Mouse (Mus musculus) layer of hippocampus, adult 11-12 months (tissue): ENCODE measurements around the gene Cfap61.

Experiments
- DNase-seq: peaks from one replicate; pipeline ENCODE4 v3.0.0; 2022; ENCODE audit warnings: low spot score

The Cfap61 gene

DNA sequence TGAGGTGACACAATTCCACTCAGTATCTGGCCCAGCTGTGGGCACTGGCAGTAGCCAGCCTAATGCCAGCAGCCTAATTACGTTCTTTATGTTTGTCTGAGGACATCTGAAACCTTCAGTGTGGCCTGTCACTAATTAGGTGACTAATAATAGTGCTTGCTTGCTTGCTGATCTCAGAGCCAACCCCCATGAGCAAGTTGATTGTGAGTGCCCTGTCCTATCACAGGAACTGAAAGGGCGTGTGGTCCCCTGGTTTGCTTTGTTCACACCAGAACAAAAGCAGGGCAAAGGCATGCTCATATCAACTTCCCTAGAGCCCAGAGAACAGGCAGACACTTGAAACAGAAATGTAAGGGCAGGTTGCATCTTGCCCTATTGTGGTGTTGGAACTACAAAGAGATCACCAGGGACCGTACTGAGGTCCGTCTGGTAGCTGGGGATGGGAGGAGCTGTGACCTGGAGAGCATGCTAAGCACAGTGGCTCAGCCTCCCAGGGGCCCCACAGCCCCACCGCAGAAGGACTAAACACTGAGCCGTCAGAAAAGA lies 148.8 kb downstream of the Cfap61 start:
- DNase-seq = no peak

GRCm38 (mm10) chr2:146087411-146087810 lies 152.8 kb downstream of the Cfap61 start:
- DNase-seq = no peak

- DNase-seq = no peak
Measured at GRCm38 (mm10) chr2:146089157-146089692, 154.6 kb downstream of the Cfap61 start.

DNA sequence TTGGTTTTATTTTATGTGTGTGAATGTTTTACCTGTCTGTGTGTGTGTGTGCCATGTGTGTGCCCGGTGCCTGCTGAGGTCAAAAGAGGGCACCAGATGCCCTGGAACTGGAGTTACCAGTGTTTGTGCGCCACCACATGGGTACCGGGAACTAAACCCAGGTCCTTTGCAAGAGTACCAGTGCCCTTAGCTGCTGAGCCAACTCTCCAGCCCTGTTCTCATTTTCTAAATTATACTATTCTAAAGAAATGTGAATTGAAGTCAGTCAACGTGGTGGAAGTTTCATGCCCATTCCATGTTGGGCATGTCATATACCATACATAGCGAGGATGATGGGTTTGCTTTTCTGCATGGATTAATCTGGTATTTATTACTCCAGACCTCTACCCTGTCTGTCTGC lies 162.9 kb downstream of the Cfap61 start:
- DNase-seq = no peak

GRCm38 (mm10) chr2:146098853-146099717 lies 164.5 kb downstream of the Cfap61 start:
- DNase-seq = no peak

- no peak for DNase-seq
Measured at GRCm38 (mm10) chr2:146099838-146100237, 165.3 kb downstream of the Cfap61 start.

DNA sequence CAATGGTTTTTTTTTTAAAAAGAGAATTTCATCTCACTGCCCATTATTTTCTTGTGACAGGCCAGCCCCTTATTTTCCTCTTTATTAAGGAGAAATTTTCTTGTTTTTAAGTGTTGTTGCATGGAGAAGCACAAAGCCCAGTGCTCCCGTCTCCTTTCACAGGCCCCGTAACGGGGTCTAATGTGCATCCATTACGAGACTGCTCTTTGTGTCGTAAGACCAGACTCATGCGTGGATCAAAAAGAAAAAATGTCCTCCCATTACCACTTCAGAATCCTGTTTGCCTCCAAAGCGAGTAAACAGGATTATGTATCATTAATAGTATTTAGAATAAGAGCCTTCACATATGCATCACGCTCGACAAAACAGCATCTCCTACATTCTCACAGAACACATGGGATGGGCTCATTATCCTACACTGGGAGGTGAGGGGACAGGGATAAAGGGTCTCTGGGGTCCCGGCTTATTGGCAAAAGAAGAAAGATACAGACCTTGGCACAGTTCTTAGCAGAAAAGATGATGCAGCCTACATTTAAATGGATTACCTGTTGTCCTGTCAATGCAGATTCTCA lies 166.0 kb downstream of the Cfap61 start:
- DNase-seq = no peak

GRCm38 (mm10) chr2:146102600-146102999 lies 168.0 kb downstream of the Cfap61 start:
- DNase-seq = no peak

DNA sequence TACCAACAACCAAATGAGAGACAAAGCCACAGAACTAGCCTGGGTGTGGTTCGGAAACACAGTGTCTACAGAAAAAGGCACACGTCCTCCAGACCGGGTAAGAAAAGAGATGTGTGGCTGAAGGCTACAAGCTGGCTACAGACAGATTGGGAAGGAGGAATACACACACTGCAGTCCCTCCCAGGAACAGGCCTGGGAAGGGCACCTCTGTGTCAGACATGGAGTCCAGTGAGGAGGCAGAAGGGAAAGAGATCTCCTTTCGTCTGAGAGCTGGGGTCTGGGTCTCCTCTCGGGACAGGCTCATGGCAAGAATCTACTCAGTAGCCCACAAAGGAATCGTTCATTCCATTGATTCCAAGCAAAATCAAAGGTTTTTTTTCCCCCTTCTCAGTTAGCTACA lies 170.8 kb downstream of the Cfap61 start:
- no peak for DNase-seq

DNA sequence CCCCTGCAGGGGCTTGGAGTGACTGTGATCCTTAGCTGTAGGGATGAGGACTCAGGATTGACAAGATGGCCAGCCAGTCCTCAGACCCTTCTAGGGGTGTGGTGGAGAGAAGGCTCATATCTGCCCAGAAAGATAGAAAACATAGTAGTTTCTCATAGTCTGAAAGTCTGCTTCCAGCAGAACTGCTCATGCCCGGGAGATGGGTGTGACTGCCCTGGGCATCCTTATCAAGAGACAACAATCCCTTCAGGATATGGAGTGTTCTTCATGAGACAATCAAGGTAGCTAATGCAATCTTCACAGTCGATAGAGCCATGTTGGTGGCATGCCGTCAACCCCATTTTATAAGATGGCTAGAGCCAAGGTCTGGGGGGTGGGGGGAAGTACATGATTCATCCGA lies 173.4 kb downstream of the Cfap61 start:
- DNase-seq = no peak

- DNase-seq = no peak
Measured at GRCm38 (mm10) chr2:146109921-146110320, 175.3 kb downstream of the Cfap61 start.

DNA sequence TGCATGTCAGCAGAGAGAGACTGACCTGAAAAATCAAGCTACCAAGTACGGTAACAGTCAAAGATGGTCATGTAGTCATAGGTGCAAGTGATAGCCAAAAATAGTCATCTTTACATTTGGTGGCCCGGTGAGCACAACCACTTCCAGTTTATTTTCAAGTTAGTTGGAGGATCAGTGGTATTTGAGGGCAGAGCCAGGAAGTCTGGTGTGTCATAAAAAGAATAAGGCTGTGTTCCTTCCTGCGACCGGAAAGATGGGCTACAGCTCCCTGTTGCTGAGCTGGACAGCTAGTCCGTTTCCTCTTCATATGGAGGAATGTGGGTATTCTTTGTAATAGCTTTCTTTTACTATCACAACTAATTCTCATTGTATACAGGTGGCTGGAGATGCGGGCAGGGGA lies 181.7 kb downstream of the Cfap61 start:
- DNase-seq = no peak

DNA sequence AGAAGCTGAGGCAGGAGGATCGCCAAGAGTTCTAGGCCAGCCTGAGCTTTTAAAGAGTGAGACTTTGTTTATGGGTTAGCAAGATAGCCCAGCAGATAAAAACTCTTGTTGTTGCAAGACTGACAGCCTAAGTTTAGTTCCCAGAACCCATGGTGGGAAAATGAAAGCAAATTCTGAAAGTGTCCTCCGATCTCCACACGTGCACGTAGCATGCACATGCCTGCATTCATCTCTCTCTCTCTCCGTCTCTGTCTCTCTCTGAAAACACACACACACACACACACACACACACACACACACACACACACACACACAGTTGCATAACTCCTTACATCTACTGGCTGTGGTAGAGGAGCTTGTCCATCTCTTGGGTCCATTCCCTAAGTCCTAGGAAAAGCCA lies 182.1 kb downstream of the Cfap61 start:
- DNase-seq = no peak

DNA sequence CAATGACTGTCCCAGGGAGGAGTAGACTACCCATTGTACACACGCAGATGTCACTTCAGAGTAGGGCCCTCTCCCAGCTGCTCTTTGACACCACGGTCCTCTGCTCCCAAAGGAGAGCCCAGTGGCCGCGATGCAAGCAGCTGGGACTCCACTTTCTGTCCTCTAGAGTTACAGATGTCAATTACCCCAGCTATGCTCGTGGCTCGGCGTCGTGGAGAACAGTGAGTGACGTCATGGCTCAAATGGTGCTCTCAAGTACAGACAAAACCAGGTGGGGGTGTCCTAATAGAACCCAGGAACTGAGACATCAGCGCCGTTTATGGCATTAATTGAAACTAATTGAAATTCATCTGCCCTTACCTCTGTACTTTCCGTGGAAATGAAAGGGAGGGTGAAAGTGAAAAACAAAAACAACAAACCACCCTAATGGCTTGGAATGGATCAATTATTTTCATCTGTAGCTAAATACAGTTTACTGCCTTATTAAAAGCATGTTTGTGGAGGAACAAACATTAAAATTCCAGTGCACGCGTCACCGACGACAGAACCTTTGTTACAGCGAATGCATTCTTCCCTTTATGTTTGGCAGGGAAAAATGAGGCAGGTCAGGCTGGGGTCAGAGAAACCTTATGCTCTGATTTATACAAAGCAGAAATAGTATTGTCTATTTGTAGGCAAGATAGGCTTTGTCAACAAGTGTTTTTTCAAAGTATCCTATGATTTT lies 182.8 kb downstream of the Cfap61 start:
- no peak for DNase-seq

GRCm38 (mm10) chr2:146117915-146118403 lies 183.4 kb downstream of the Cfap61 start:
- DNase-seq = no peak

DNA sequence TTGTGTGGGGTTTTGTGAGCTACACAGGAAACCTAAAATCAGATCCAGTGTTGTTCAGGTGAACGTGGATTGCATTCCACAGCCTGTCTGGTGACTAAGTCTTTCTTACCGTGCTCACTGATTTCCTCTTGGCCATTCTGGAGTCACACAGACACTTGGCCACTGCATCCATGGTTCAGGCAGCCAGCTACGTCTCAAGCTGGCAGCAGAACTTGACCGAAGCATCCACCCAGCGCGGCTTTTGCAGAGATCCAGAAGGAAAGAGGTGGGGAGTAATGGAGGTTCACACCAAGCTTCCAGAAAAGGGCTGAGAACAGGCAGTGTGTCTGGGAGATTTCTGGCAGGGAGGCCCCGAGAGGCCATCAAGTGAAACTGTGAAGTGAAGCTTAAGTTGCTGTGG lies 187.0 kb downstream of the Cfap61 start:
- DNase-seq = no peak

DNA sequence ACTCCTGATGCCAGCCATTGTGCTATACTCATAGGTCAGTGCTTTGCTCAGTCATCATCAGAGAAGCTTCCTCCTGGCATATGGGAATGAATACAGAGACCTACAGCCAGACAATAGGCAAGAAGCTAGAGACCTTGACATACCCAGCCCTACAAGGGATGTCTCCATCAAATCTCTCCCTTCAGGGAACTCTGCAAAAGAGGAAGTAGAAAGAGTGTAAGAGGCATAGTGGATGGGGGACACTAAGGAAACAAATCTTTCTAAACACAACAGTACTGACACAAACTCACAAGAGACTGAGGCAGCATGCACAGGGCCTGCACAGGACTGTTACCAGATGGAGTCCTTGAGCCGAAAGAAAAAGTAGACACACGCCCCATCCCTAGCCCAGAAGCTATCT lies 190.5 kb downstream of the Cfap61 start:
- no peak for DNase-seq

GRCm38 (mm10) chr2:146128622-146129021 lies 194.0 kb downstream of the Cfap61 start:
- DNase-seq = no peak

- no peak for DNase-seq
Measured at GRCm38 (mm10) chr2:146130514-146130913, 195.9 kb downstream of the Cfap61 start.

DNA sequence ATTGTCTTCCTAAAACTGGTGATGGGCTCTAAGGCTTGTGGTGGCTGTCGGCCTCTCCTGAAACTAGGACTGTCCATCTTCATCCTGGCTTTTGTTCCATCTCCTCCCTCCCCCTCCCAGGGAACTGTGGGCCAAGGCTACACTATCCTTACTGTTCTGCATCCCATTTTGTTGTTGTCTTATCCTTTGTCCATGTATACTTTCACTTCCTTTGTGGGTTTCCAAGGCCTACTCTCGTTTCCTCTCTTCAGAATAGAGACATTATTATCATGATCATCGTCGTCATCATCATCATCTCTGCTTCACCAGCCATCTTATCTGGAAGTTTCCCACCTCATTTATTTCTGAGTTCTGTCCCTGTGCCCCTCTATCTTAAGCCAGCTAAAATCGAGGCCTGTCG lies 199.7 kb downstream of the Cfap61 start:
- no peak for DNase-seq

DNA sequence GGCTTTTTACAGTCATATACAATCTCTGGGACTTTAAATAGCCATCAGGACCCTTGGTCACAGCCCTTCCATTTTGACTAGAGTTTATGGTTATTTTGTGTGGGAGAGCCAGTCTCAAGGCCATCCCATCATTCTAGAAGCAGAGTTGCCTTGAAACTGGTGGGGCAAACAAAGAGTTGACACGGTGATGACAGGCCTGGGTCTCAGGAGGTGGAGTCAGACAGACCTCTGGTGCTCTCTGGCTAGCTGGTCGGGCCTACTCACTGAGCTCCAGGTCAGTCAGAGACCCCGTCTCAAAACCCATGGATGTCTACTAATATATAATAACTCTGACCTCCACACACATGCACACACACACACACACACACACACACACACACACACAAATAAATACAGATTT lies 206.1 kb downstream of the Cfap61 start:
- DNase-seq = no peak

GRCm38 (mm10) chr2:146147306-146147705 lies 212.7 kb downstream of the Cfap61 start:
- no peak for DNase-seq
